Mouse (Mus musculus) left cerebral cortex, adult 18-20 months (tissue): ENCODE data around the gene Zeb2. TPM values are rescaled to one million over a fixed set of nuclear protein-coding genes. Genes with fewer than 3 reads are reported as not detected.
"Not testable (repeated sequence)": the region's sequence is repeated elsewhere in the genome, so short reads cannot be mapped to it uniquely, and the experiment has no call there.

Experiments
- DNase-seq, 2 experiments: peaks; one replicate each; pipeline ENCODE4 v3.0.0; 2021 to 2022; ENCODE audit warnings: low spot score in 2 of 2, mixed read lengths in 1 of 2
- total RNA-seq, 2 experiments: library from RNA; stranded (reverse); gene quantifications; 2 replicates each; pipeline ENCODE4 v1.2.3; 2021

The Zeb2 gene
- total RNA-seq, 2 experiments from 2014 or later = 141 to 180 TPM

DNA sequence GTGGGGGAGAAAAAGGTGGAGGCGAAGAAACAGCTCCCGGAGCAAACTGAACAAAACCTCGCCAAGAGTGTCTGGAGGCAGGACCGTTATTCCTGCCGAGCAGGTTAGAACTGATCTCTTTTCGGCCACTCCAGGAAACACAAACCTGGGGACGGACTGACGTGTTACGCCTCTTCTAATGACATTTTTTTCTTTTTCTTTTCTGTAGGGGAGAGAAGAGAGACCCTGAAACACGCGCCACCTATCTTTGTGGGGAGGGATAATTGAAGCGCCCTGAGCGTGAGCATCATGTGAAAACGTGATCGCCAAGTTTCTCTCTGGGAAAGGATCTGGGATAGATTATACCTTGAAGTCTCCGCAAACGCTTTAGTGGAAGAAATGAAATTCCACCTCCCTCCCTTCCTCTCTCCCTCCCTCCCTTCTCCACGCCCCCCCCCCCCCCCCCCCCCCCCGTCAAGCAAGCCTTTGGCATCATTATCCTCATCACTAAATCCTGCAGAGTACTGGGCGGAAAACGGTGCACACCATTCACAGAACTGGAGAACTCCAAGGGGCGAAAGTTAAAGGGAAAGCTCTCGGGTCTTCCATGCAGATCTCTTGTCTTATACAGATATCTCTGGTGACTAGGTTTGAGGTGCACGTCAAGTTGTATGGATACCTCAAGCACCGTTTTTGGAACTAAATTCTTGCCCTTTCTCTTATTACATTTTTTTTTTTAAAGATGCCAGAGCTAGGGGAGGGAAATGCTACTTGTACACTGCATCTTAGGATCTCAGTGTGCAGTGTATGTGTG lies 4.1 kb downstream of the Zeb2 start:
- no peak for DNase-seq

GRCm38 (mm10) chr2:45112021-45112747 lies 5.0 kb downstream of the Zeb2 start:
- DNase-seq = no peak

GRCm38 (mm10) chr2:45111571-45111970 lies 5.6 kb downstream of the Zeb2 start:
- not testable (repeated sequence) for DNase-seq

- DNase-seq = no peak
These were observed 6.3 kb downstream of the Zeb2 start for GRCm38 (mm10) chr2:45110757-45111411.

DNA sequence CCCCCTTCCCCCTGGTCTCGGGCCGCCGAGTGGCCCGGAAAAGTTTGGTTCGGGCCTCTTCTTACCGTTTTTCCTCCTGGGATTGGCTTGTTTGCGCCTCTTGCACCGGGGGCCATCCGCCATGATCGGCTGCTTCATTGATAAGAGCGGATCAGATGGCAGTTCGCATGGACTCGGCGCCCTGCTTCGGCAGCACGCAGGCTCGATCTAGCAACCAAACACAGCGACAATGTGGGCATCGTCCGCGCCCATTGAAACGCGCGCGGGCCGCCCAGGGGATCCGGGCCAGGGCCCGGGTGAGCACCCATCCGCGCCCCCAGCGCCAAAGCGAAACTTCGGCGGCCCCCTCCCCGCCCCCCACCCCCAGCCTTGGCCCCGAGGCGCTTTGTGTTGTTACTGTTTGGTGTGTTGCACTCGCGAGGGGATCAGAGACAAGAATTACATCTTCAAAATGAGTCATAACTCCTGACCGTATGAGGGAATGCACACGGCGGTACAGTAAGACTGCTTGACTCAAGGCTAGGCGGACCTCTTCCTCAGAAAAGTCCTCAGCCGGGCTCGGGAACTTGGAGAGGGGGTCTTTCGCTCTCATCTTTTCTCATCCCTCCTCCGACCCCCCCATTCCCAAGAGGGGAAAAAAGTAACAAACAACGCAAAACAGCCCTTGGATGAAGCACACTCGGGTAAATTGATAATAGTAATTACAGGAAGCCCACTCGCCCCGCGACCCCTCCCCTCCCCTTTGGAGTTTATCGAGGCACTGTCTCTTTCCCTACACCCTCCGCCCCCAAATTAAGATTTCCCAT lies 7.0 kb downstream of the Zeb2 start:
- no peak for DNase-seq

DNA sequence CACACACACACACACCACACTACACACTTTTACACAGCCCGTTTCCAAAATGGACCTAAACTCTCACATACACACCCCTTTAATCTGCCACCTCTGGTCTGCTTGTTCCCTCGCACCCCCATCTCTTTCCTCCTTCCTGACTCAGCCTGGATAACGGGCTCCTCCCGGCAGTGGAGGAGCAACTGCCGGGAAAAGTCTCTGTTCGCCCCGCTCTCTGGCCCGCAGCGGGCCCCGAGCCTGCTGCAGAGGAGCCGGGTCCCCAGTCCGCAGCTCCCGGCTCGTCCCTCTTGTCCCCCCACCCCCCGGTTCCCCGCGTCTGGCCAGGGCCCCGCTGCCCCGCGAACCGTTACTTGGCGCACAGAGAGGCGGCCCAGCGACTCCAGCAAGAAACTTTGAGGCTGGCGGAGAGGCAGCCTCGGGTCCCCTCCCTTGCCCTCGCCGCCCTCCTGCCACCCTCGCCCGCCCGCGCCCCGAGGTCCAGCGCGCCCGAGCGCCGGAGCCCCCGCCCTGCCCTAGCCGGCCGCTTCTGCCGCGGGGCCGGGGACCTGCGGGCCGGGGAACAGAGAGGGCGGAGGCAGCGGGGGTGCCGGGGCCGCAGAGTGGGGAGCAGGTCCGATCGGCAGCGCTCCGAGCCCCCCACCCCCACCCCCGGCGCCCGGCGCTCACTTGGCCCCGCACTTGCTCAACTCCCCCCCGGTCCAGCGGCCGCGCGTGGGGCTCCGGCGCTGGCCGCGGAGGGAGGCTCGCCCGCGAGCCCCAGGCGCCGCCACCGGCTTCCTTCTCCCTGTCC lies 7.8 kb downstream of the Zeb2 start:
- no peak for DNase-seq

GRCm38 (mm10) chr2:45108521-45109091 lies 8.6 kb downstream of the Zeb2 start:
- DNase-seq = no peak

DNA sequence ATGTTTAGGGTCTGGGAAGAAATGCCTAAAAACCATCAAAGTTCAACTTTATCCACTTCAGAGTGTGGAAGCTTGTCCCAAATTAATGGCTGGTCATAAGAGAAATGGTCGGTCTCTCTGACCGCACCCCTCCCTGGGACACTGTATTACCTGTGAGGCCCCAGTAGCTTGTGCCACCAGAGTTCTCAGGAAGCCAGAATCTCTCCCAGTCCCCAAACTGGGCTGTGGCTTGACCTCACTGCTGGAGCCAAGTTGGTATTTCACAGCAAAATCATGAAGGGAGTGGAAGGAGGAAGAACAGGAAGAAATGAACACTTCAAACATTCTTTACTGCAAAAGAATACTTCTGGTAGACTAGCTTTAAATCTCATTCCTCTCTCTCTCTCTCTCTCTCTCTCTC lies 9.6 kb downstream of the Zeb2 start:
- no peak for DNase-seq

GRCm38 (mm10) chr2:45105922-45106851 lies 11.0 kb downstream of the Zeb2 start:
- DNase-seq = no peak

GRCm38 (mm10) chr2:45105281-45105721 lies 11.9 kb downstream of the Zeb2 start:
- no peak for DNase-seq

GRCm38 (mm10) chr2:45104511-45105055 lies 12.6 kb downstream of the Zeb2 start:
- no peak for DNase-seq

DNA sequence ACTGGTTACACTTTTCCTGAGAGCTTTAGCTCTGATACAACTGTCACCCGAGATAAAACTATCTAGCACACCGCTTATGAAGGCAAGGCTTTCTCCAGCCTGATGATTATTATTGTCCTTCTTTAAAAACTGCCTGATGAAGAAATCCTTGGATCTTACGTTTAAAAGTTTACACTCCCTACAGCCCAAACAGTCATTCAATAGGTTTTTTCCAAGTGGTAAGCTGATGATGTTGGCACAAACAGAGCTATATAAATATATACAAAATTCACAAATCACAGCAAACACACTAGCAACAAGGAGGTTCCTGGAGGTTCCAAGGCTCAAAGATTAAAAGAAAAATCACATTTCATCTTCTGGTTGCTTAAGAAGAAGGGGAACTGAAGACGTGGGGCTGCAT lies 13.1 kb downstream of the Zeb2 start:
- DNase-seq = no peak

DNA sequence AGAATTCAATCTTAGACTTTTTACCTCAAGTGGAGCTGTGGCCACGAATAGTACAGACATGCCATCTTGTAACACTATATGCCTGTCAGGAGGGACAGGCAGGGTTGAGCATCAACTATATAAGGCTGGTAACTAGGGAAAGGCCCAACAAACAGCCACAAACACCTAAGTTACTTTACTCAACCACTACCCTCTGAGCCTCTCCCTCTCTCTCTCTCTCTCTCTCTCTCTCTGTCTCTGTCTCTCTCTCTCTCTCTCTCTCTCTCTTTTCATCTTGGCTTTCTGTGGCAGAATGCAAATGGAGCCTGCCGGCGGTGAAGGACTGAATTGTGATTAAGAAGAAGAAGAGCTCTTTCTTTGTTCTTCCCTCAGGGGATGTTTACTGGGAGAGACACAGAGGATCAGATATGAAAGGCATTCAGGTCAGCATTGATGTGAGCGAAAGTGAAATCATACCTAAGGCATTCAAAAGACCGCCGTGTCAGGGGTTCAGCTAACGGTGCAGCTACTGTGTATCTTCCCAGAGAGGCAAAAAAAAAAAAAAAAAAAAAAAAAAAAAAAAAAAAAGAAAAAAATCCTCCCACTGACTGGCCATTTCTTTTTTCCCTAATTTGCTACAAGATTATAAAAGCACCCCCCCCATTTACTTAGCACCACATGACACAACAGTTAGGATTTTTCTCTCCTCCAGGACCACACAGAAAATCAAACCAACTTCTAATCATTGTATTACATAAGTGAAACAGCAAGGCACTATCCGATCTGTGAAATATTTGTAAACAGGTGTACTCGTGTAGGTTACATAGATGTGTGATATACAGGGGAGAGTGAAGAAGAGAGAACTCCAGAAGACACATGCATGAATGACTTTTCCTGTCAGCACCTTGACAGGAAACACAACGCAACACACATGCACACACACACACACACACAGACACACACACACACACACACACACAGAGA lies 13.9 kb downstream of the Zeb2 start:
- DNase-seq = no peak

DNA sequence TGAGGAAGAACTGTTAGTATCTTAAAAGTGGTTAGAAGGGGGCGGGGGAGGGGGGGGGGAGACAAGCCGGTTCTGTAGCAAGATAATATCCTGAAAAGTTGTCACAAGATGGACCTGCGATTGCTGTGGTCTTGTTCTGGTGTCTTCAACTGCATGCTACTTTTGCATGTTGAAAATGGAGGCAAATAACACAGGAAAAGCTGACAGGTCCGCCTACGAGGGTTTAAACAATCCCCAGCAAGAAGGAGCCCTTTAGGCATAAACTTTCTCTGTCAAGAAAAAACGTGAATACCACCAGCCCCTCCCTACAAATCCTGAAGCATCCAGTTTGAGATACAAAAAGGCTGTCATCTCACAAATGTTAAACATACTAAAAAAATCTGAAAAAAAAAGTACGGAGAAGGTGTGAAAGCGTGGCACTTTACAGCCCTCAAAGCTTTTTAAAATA lies 15.0 kb downstream of the Zeb2 start:
- no peak for DNase-seq

DNA sequence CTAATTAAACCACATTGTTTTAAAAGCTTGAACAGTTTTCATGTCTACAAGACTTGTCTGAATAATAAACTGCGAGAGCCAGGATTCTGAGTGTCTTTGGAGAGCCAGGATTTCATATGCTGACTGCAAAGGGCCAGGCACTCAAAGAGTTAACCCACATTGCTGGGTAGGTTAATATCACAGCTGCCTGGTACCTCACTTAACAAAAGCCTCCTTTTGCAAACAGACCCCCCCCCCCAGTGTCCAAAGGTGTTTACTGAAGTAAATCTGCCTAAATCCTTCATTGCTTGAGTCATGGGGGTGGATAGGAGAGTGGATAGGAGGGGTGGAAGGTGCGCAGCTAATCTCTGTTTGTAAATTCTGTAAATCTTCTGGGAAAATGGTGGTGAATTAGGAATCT lies 15.6 kb downstream of the Zeb2 start:
- no peak for DNase-seq

DNA sequence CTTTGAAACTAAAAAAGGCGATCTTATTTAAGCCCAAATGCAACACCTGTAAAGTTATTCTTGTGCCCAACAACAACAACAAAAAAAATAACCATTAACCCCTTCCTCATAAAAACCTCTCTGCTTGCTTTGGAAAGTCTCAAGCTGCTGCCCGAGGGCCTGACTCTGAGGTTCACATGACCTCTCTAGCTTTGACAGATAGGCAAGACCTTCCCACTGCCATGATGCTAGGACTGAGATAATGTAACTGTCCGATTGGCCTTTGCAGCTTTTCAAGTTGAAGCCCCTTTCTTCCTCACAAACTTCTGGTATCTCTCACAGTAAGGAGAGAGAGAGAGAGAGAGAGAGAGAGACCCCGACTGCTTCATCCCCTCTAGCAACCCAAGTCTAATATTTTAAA lies 16.2 kb downstream of the Zeb2 start:
- DNase-seq = no peak

DNA sequence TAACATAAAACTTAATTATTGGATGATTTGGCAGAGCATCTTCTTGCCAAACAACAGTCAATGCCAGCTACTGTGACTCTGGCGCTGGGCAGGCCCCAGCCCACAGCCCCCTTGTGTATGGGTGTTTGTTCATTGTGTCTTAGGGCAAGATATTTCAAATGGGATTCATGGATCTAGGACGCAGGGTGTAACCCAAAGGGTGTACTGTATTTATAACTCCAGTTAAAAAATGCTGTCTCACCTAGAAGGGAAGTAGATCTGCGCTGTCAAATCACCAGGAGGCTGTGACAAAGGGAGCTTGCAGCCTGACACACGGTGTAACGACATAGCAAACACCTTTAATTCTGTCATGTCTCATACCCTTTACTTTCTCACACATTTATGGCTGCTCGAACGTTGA lies 16.6 kb downstream of the Zeb2 start:
- no peak for DNase-seq
